Mouse (Mus musculus) adrenal gland, adult 2 months (tissue): ENCODE measurements around the gene Tmem88b. TPM values are rescaled to one million over a fixed set of nuclear protein-coding genes. Genes with fewer than 3 reads are reported as not detected.

ENCODE experiments used
- DNase-seq: peaks from one replicate; pipeline ENCODE4 v3.0.0; 2021
- long read RNA-seq: library from polyadenylated mRNA; stranded (forward); transcript quantifications from one replicate; pipeline ENCODE4 v2.0.0, GENCODE M21; 2021
- polyA plus RNA-seq: library from polyadenylated mRNA; depleted of rRNA; stranded (reverse); fragments of >200 nt; gene quantifications from 2 replicates; pipeline ENCODE4 v1.2.3, GENCODE M21; 2012; rRNA removed
- total RNA-seq, 2 experiments: library from RNA; stranded (reverse); gene quantifications; 2 replicates each; pipeline ENCODE4 v1.2.3; 2021

Gene Tmem88b
- total RNA-seq (under 1 TPM; 0.52 to 0.62 TPM), polyA plus RNA-seq (0.81 and 0.97 TPM in 2 replicates)
- long read RNA-seq = 0 reads

DNA sequence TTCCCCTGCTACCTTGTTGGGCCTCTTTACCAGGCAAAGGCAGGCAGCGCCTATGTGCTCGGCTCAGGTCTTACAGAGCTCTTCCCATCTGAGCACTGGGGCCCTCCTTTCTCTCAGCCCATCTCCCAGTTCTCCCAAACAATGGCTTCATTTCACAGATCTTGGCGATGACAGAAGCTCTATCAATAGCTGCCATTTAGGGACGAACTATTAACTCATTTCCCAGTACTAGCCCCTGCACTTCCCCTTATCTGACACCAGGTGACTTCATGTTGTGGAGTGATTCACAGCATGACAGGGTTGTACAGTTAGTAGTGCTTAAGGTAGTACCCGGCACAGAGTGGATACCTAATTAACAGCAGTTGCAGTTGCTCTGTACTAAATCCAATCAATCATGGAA, at the start of gene Tmem88b:
Gene Tmem88b, minus strand, starts transcription at position 56 of the 400 bp plus-strand sequence.
- no peak for DNase-seq

DNA sequence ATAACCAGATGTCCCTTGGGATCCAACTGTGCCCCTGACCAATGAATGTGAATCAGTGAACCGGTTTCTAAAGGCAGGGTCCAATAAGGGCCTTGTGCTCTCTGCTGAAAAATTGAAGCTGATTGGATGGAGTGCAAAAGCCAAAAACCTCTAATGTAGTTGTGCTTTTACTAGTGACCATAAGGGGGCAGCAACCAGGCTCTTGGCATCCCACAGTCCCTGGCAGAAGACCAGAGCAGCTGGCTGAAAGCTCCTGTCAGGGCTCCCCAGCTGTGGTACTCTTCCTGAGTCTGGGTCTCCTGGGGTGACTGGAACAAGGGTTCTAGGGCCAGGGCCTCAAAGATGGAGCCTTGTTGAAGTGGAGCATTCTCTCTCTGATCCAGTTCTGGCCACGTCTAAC, 48.2 kb upstream of the Tmem88b start:
- DNase-seq = peak; percentile 87

DNA sequence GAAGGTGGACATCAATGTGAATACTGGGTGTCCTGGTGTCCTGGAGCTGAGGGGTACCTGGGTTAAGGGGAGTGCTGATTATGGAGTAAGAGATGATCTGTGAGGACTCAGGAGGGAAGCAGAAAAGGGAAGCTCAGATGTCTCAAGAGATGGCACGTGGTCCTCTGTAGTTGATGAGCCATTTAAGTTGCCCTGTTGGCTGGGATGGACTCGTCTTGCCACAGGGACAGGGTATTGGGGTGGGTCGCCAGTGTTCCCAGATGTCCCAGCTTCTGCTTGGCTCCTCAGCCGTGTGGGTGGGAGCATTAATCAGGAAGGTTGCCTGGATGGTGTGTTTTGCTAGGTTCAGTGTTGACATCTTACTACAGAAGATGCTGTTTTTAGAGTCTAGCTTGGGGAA, 47.6 kb upstream of the Tmem88b start:
- DNase-seq = no peak

DNA sequence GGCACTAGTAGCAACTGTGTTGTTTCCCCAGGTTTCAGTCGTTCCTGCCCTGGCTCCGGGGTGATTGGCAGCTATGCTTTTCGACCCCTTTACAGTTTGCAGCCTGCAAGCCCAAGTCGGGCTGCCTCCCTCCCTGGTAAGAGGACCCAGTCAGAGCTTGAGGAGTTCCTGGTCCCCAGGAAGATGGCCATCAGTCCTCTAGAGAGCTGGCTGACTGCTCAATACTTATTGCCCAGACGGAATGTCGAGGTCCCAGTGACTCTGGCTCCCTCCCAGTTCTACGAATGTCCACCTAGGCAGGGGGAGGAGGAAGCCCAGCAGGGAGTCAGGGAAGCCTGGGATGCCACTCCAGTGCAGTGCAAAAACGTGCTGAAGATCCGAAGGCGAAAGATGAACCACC, 46.6 kb upstream of the Tmem88b start:
- no peak for DNase-seq

DNA sequence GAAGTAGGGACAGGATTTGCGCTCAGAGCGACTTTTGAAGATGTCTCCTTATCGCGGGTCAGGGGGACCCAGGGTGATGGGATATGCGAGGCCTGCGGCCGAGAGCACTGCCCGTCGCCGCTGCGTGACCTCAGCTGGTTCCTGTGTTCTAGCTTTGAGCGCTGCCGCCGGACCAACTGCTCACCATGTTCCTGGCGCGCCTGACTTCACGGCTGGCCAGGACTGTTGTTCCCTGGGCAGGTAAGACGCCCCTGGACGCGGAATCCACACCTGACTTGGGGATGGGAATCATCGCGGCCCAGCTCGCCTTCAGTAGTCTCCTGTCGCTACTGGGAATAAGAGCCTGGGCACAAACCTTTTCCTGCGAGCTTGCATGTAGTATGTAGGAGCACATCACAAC, 46.2 kb upstream of the Tmem88b start:
- no peak for DNase-seq

DNA sequence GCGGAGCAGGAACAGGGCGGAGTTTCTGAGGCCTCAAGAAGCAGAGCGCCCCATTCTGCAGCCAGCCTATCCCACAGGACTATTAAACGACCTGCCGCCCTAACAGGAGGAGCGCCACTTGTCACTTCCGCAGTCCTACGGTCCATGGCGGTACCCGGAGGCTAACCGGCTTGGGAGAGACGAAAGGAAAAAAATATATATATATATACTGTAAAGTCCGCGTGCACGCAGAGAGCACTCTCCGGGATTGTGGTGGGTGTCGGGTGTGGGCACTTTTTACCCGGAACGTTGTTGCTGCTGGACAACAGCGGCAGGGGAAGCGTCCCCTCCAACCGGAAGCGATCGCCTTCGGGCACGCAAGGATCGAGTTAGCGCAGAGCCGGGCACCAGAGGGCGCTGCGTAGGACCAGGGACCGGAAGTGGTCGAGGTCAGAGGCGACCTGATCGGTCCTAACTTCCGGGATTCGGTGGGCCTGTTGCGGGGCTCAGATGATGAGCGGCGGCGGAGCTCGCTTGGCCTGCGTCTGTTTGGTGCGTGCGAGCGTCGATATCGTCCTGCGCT, 45.6 kb upstream of the Tmem88b start, which contains the start of gene Aurkaip1:
Gene Aurkaip1, plus strand, starts transcription at position 68 of the 562 bp plus-strand sequence.
- DNase-seq = peak; percentile 97

DNA sequence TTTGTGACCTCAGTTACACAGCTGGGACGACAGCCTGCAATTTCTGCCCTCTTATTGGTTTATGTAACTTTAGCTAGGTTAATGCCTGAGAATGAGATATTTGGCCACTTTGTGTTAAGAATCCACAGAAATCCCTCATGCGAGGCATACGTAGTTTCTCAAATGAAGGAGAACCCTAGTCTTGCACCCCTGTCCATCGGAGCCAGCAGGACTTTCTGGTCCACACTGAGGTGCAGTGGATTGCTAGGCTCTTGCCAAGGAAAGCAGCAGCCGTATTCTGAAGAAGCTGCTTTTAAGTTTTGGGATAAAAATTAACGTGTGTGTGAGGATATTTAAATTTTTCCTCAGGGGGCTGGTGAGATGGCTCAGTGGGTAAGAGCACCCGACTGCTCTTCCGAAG, 44.9 kb upstream of the Tmem88b start:
- DNase-seq = no peak

DNA sequence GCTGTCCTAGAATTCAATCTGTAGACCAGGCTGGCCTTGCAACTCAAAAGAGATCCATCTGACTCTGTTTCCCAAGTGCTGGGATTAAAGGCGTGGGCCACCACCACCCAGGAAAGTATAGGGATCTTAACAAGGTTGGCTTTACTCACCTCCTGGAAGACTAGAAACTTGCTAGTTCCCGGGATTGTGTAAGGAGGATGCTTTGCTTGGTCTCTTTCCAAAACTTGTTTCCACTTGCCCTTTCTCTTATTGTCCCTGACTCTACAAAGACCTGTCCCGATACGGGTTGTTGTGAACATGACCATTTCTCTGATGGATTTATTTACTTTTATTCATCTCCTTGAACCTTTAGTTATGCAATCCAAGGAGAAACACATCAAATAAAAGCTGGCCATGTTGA, 44.2 kb upstream of the Tmem88b start:
- no peak for DNase-seq

DNA sequence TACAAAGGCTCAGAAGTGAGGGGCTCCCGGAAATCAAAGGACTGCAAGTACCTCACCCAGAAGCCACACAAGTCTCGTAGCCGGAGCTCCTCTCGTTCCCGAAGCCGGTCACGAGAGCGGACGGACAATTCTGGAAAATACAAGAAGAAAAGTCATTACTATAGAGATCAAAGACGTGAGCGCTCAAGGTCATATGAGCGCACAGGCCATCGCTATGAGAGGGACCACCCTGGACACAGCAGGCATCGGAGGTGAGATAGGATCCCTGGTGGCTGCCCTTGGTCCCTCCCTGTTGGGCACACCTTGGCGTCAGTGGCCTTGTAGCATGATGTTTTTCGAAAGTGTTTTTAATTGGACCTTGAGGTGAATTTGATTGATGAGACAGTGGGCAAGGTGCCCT, 37.8 kb upstream of the Tmem88b start:
- DNase-seq = peak; percentile 52

DNA sequence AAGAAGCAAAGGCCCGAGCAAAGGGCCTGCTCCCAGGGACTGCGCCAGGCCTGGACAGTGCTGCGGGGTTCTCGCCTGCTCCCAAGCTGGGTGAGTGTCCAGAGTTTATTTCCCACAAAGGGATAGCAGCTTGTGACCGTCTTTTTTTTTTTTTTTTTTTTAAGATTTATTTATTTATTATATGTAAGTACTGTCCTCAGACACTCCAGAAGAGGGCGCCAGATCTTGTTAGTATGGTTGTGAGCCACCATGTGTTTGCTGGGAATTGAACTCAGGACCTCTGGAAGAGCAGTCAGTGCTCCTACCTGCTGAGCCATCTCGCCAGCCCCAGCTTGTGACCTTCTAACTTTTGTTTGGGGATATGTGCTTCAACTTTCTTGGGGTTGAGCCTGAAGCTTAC, 35.4 kb upstream of the Tmem88b start:
- DNase-seq = no peak

DNA sequence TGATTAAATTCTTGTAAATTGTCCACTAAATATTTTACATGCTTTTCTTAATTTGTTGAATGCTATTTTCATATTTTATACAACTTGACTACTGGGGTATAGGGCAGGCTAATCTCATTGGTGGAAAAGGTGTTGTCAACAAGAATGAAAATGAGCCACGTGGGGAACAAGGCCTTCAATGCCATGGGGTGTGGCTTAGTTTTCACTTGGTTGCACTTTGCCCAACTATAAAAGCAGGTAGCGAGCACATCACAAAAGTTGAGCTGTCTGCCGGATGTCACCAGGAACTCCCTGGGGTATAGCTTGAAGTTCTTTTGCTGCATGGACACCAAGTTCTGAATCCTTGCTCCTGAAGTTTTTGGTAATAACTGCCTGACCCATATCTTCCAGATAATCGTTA, 31.9 kb upstream of the Tmem88b start:
- no peak for DNase-seq

DNA sequence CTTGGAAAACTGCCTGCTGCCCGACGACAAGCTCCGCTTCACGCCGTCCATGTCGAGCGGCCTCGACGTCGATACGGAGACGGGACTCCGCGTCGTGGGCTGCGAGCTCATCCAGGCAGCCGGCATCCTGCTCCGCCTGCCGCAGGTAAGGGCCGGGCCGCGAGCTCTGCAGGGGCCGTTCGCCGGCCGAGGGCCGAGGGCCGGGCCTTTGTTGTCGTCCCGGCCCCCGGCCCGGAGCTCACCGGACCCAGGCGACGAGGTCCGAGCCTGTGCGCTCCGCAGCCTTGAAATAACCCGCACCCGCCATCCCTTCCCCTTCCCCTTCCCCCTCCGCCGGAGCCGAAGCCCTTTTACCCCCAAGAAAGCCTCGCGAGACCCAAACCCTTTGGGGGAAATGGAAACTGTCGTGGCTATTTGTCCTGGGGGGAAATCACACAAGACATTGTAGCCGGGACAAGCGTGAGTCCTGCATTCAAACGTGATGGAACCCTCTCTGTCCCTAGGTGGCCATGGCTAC, 27.0 kb upstream of the Tmem88b start:
- DNase-seq = peak; percentile 54

DNA sequence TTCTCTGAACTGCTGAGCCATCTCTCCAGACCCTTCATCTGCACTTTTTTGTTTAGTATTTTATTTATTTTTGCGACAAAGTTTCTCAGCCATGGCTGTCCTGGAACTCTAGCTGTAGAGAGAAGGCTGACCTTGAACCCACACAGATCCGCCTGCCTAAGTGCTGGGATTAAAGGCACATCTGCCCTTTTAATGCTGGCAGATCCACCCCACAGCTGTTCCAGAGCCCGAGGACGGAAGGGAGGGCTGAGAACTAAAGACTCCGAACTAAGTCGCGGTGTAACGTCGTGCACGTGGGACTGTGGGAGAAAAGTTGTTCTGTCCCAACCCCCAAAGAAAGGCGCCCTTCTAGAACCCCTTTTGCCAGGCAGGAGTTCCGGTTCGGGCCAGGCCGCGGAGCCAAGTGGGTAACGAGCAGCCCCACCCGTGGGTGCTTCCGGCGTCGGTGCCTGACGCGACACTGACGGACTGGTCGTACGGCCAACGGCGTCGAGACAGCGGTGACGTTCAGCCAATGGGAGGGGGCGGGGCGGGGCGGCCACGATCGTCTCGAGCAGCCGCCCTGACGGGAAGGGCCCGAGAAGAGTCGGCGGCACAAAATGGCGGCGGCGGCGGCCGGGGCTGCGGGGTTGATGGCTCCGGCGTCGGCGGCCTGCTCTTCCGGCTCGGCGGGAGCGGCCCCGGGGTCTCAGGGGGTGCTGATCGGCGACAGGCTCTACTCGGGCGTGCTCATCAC, 26.4 kb upstream of the Tmem88b start, which contains the start of gene Ccnl2:
Gene Ccnl2, plus strand, starts transcription at position 561 of the 736 bp plus-strand sequence.
- DNase-seq = peak; percentile 96

DNA sequence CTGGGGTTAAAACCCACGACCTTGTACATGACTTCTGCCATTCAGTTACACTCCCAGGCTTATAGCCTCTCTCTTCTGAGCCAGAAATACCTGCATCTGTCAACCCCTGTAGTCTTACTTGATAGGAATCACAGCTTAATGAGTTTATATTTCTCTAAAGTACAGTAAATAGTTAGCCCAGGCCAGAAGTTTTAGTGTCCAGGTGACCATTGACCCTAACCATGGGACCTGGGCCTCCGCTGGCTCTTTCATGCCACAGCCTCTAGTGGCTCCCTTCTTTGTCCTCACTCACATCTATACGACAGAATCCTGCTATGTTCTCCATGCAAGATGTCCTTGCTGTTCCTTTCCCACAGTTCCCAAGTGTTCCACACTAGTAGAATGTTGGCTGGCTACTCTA, 22.2 kb upstream of the Tmem88b start:
- no peak for DNase-seq

DNA sequence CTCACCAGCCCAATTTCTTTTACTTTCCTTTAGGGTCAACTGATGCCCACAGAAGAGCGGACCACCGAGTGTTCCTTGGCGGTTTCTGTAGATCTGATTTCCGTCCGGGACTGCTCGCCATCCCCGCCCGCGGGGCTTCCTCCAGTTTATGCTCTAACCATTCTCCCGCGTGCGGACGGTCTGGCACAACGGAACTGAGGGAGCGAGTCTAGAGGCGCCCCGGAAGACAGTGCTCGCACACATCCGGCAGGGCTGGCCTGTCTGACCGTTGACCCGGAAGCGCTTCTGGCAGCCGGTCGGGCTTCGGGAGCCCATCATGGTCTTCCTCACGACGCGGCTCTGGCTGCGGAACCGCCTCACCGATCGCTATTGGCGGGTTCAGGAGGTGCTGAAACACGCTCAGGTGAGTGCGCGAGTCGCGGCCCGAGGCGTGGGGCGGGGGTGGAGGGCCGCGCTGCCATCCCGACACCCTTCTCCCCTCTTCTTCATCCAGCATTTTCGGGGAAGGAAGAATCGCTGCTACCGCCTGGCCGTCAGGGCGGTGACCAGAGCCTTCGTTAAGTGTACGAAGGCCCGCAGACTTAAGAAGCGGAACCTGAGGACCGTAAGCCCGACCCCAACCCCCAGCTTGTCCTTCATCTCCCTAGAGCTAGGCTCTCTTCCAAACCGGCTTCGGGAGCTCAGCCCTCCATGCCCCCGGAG, 17.8 kb upstream of the Tmem88b start:
- peak; percentile 96 for DNase-seq

DNA sequence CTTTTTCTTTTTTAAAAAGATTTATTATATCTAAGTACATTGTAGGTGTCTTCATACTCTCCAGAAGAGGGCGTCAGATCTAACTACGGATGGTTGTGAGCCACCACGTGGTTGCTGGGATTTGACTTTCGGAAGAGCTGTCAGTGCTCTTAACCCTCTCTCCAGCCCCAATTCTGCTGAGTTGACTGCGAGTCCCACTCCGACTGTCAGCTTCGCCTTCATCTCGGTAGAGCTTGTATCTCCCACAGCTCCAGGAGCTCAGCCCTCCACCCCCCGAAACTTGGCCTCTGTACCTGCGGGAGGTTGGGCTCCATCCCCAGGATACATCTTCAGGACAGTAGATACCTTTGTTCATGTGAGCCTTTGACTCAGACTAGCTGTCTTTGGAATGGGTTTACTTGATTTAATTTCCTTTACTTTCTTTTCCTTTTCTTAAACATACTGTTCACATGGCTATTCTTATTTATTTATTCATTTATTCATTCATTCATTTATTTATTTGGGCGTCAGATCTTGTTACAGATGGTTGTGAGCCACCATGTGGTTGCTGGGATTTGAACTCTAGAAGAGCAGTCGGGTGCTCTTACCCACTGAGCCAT, 17.2 kb upstream of the Tmem88b start, which contains the start of gene Mrpl20:
Gene Mrpl20, plus strand, starts transcription at position 138 of the 599 bp plus-strand sequence.
- DNase-seq = no peak

DNA sequence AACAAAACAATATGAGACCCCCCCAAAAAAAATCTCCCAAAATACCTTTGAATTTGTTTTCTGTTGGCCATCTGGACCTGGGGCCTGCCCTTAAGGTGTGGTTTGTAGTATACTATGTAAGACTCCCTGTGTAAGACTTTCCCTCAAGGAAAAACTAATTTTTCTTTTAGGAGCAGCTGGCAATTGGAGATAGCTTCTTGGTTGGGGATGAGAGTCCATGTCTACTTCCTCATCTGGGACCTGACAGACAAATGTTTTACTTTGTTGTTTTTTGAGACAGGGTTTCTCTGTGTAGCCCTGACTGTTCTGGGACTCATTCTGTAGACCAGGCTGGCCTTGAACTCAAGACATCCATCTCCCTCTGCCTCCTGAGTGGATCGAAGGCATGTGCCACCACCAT, 16.4 kb upstream of the Tmem88b start:
- DNase-seq = no peak

DNA sequence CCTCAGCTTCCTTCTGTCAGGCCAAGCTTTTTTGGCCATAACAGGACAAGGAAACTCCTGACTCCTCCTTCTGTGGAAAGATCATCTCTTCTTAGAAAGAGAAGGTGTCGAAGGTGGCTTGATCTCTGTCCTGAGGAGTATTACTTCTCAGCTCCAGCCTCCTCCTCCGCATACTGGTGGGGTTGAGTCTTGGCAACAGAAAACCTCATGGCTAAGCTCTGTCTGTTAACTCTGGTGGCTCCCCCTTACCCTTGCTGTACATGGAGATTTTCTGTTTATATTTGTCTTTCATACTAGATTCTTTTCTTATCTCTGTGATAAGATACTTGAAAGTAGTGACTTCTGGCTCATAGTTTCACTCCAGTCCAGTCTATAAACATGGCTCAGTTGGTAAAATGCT, 8.1 kb upstream of the Tmem88b start:
- no peak for DNase-seq

DNA sequence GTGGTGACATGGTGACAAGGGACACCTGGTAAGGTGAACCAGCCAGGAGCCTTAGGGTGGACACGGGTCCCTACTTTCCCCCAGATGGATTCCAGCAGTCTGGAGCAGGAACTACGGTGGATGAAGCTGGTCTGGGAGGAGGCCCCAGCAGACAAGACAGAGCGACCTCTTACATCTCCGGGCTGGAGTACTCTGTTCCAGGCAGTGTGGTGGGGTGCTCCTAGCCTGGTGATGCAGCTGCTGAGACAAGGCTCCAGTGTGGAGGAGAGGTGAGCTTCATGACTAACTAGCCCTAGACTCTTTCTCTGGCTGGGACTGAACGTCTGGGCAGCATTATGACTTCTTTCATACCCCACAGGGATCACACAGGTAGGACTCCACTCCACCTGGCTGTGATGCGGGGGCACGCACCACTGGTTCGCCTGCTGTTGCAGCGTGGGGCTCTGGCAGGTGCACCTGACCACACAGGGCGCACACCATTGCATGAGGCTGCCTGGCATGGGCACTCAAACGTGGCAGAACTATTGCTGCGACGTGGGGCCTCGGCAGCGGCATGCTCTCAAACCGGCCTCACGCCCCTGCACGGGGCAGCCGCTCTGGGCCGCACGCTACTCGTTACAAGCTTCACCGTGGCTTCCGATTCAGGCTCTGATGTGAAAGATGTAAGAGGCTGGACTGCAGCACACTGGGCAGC, 5.7 kb upstream of the Tmem88b start:
- no peak for DNase-seq

DNA sequence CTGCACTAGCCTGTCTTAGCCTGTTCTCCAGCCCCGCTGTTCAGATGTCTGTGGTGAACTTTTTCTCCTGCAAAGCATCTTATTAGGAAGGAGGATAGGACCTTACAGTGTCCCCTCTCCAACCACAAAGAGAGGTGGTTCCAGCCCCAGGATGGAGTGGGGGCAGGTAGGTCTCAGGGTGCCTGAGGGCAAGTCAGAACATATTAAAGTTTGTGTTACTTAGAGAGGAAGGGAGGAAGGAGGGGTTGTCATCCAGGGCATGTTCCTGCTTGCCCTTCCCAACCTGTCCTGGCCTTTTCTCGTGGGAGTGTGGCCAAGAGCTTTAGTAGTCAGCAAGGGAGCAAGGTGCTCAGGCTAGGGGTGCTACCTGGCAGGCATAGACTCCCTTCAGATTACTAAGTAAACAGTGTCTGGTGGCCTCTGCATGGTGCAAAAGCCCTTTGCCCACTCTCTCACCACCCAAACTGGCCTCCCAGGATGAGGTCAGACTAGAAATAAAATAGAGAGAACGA, 5.0 kb upstream of the Tmem88b start:
- DNase-seq = no peak

DNA sequence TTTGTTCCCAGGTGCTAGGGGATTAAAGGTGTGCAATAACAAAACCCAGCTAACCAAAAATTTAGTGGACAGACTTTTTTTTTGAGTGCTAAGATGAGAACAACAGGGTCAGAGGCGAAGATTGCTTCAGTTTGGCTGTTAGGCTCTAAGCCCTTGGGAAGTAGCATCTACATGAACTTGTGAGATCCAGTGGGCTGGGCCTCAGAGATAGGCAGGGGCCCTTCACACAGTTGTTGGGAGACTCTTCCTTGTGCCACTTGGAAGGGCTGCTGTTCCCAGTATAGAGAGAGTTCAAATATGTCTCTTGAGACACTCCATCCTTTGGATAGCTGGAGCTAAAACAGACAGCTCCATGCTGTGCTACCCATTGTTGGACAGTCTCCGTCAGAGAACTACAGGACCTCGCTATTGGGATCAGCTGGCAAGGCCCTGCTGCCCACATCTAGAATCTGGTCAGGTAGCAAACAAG, 4.4 kb upstream of the Tmem88b start, which contains the start of gene Ankrd65:
Gene Ankrd65, plus strand, starts transcription at position 419 of the 469 bp plus-strand sequence.
- DNase-seq = no peak
